Mouse (Mus musculus): Measurements from ENCODE around the gene Ptprcap. TPM values are rescaled to one million over a fixed set of nuclear protein-coding genes. Genes with fewer than 3 reads are reported as not detected.

Ptprcap gene
- polyA plus RNA-seq, 1 experiment: not detected

DNA sequence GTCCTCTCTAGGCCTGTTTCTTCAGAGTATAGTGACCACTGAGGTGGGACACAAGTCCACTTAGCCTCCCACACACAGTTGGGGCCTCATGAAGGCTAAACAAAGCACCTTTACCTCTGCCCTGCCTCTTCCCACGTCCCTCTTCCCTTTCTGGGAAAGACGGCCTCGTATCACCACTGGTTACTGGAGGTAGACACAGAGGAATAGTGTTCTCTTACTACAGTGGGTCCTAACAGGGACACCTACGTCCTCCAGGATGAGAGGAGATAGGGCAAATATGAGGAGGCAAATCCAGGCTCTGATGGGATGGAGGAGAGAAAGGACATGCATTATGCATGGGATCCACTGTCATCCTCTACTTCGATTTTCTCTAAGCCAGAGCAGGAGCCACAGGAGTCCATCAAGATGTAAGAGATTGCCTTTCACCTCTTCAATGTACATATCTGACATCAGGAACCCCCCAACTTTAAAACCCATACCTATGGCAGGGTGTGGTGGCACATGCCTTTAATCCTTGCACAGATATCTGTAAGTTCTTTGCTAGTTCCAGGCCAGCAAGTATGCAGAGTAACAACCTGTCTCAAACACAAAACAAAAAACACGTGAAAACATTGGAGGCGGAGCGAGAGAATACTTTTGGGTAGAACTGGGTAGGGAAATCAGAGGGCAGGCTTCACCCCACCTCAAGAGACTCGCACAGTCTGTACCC, 5.5 kb upstream of the Ptprcap start:
- no peaks in the 10 kb centered on the region for H3K9me3 ChIP-seq (replicated peaks; ENCODE audit: control insufficient read depth, insufficient read depth, low read length, poor library complexity, severe bottlenecking)
- H3K27me3 ChIP-seq (ENCODE audit: control insufficient read depth, insufficient read depth, low read length, poor library complexity, severe bottlenecking): no peaks in the 10 kb centered on the region
- no peak overlapping the region for H3K27ac ChIP-seq (ENCODE audit: insufficient read depth, low read length)
- no peak overlapping the region for H3K4me3 ChIP-seq (ENCODE audit: low read depth, low read length)
- TF ChIP-seq POLR2A (IDR thresholded peaks at IDR 0.05; ENCODE audit: insufficient read depth, low read length) (no peak), CTCF (IDR thresholded peaks at IDR 0.05; ENCODE audit: low read depth, low read length) (no peak), EP300 (IDR thresholded peaks at IDR 0.05; ENCODE audit: insufficient read depth, low read depth, low read length) (no peak)
- H3K9ac ChIP-seq (ENCODE audit: low read depth, poor library complexity, severe bottlenecking): no peak overlapping the region
- H3K36me3 ChIP-seq (ENCODE audit: control insufficient read depth, insufficient read depth, low read length, poor library complexity, severe bottlenecking): 0 out of 2 replicates have a peak, but pooled peaks cover 2% of the 10 kb centered on the region
- peaks cover 2% of the 10 kb centered on the region for H3K4me1 ChIP-seq (ENCODE audit: control insufficient read depth, insufficient read depth, low read length)

DNA sequence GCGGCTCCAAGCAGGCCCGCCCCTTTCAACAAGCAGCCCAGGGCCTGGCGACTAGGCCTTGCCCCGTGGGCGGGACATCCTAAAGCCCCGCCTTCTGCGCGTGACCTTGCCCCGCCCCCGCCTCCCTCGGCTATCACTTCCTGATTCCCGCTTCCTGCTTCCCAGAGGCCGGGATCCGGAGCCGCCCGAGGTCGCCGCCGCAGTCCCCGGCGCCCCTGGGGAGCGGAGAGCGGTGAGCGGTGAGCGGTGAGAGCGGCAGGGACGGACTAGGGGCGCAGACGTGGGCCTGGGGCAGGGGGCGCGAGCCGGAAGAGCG, 5.0 kb upstream of the Ptprcap start, which contains the start of gene Coro1b:
TSS of gene Coro1b (plus strand) at position 129 of the 316 bp plus-strand sequence.
- 0 out of 2 replicates have a peak, but pooled peaks cover 2% of the 10 kb centered on the region for H3K36me3 ChIP-seq (ENCODE audit: control insufficient read depth, insufficient read depth, low read length, poor library complexity, severe bottlenecking)
- H3K9me3 ChIP-seq (replicated peaks; ENCODE audit: control insufficient read depth, insufficient read depth, low read length, poor library complexity, severe bottlenecking): no peaks in the 10 kb centered on the region
- peak within 1 kb of the TSS; percentile 87 for H3K4me3 ChIP-seq (ENCODE audit: low read depth, low read length)
- TF ChIP-seq POLR2A (IDR thresholded peaks at IDR 0.05; ENCODE audit: insufficient read depth, low read length) (peak; percentile 16), CTCF (IDR thresholded peaks at IDR 0.05; ENCODE audit: low read depth, low read length) (no peak)
- peak within 1 kb of the TSS; percentile 78 for H3K9ac ChIP-seq (ENCODE audit: low read depth, poor library complexity, severe bottlenecking)
- no peaks in the 10 kb centered on the region for H3K27me3 ChIP-seq (ENCODE audit: control insufficient read depth, insufficient read depth, low read length, poor library complexity, severe bottlenecking)
- H3K27ac ChIP-seq (ENCODE audit: insufficient read depth, low read length): no peak within 1 kb of the TSS
- H3K4me1 ChIP-seq (ENCODE audit: control insufficient read depth, insufficient read depth, low read length): peaks cover 2% of the 10 kb centered on the region

DNA sequence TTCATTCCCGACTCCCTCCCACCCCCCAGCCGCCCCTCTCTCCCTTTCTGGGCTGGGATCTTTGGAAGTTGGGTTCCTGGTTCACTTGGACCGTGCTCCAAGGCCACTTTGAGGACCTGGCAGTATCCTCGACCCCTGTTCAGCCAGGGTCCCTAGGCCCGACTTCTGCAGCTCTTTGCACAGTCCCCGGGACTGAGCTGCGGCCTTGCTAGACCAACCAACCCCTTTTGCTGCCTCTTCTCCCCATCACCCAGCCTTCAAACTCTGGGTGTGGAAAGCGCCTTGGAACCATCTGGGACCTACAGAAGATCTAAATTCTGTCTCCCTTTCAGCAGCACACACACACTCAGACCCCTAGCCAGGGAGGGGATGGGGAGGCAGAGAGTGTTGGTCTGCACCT, 4.6 kb upstream of the Ptprcap start:
- no peak overlapping the region for H3K27ac ChIP-seq (ENCODE audit: insufficient read depth, low read length)
- peak overlapping the region; percentile 78 for H3K9ac ChIP-seq (ENCODE audit: low read depth, poor library complexity, severe bottlenecking)
- TF ChIP-seq EP300 (IDR thresholded peaks at IDR 0.05; ENCODE audit: insufficient read depth, low read depth, low read length) (no peak), POLR2A (IDR thresholded peaks at IDR 0.05; ENCODE audit: insufficient read depth, low read length) (no peak), CTCF (IDR thresholded peaks at IDR 0.05; ENCODE audit: low read depth, low read length) (no peak)
- peaks cover 2% of the 10 kb centered on the region for H3K4me1 ChIP-seq (ENCODE audit: control insufficient read depth, insufficient read depth, low read length)
- no peaks in the 10 kb centered on the region for H3K9me3 ChIP-seq (replicated peaks; ENCODE audit: control insufficient read depth, insufficient read depth, low read length, poor library complexity, severe bottlenecking)
- no peaks in the 10 kb centered on the region for H3K27me3 ChIP-seq (ENCODE audit: control insufficient read depth, insufficient read depth, low read length, poor library complexity, severe bottlenecking)
- H3K36me3 ChIP-seq (ENCODE audit: control insufficient read depth, insufficient read depth, low read length, poor library complexity, severe bottlenecking): 0 out of 2 replicates have a peak, but pooled peaks cover 2% of the 10 kb centered on the region
- peak overlapping the region; percentile 87 for H3K4me3 ChIP-seq (ENCODE audit: low read depth, low read length)

DNA sequence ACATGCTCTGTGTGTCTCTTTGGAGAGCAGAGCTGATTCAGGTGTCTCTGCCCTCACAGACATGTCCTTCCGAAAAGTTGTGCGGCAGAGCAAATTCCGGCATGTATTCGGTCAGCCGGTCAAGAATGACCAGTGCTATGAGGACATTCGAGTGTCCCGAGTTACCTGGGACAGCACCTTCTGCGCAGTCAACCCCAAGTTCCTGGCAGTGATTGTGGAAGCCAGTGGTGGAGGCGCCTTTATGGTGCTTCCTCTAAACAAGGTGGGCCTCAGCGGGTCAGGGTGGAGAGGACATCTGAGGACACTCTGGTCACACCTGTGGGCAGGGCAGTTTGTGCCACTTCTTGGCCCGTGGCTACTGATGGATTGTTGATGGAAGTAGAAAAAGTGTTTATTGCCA, 4.1 kb upstream of the Ptprcap start:
- peaks cover 2% of the 10 kb centered on the region for H3K4me1 ChIP-seq (ENCODE audit: control insufficient read depth, insufficient read depth, low read length)
- H3K27ac ChIP-seq (ENCODE audit: insufficient read depth, low read length): no peak overlapping the region
- 0 out of 2 replicates have a peak, but pooled peaks cover 2% of the 10 kb centered on the region for H3K36me3 ChIP-seq (ENCODE audit: control insufficient read depth, insufficient read depth, low read length, poor library complexity, severe bottlenecking)
- H3K9ac ChIP-seq (ENCODE audit: low read depth, poor library complexity, severe bottlenecking): peak overlapping the region; percentile 78
- no peak for TF ChIP-seq CTCF (IDR thresholded peaks at IDR 0.05; ENCODE audit: low read depth, low read length)
- no peak for TF ChIP-seq POLR2A (IDR thresholded peaks at IDR 0.05; ENCODE audit: insufficient read depth, low read length)
- no peak for TF ChIP-seq EP300 (IDR thresholded peaks at IDR 0.05; ENCODE audit: insufficient read depth, low read depth, low read length)
- no peaks in the 10 kb centered on the region for H3K27me3 ChIP-seq (ENCODE audit: control insufficient read depth, insufficient read depth, low read length, poor library complexity, severe bottlenecking)
- peak overlapping the region; percentile 87 for H3K4me3 ChIP-seq (ENCODE audit: low read depth, low read length)
- H3K9me3 ChIP-seq (replicated peaks; ENCODE audit: control insufficient read depth, insufficient read depth, low read length, poor library complexity, severe bottlenecking): no peaks in the 10 kb centered on the region

DNA sequence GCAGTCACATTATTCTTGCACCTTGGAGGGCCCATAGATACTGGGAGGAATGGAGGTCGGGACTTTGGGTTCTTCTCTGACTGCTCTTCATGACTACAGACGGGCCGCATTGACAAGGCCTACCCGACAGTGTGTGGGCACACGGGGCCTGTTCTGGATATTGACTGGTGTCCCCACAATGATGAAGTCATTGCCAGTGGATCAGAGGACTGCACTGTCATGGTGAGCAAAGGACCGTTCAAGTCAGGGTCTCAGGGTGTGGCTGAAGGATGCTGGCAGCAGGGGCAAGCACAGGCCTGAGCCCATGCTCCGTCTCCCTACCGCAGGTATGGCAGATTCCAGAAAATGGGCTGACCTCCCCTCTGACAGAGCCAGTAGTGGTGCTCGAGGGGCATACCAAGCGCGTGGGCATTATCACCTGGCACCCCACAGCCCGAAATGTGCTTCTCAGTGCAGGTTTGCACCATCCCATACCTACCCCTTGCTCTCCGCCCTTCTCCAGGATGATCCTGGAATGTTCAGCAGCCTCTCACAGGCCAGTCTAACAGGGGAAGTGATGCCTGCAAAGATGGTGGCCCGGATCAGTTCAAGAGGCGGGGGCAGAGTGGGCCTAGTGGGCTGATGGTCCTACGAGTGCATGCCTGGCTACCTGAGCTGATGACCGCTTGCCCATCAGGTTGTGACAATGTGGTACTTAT, 3.5 kb upstream of the Ptprcap start:
- H3K9me3 ChIP-seq (replicated peaks; ENCODE audit: control insufficient read depth, insufficient read depth, low read length, poor library complexity, severe bottlenecking): no peaks in the 10 kb centered on the region
- TF ChIP-seq CTCF (IDR thresholded peaks at IDR 0.05; ENCODE audit: low read depth, low read length) (no peak), EP300 (IDR thresholded peaks at IDR 0.05; ENCODE audit: insufficient read depth, low read depth, low read length) (no peak), POLR2A (IDR thresholded peaks at IDR 0.05; ENCODE audit: insufficient read depth, low read length) (no peak)
- no peak overlapping the region for H3K4me3 ChIP-seq (ENCODE audit: low read depth, low read length)
- H3K36me3 ChIP-seq (ENCODE audit: control insufficient read depth, insufficient read depth, low read length, poor library complexity, severe bottlenecking): 0 out of 2 replicates have a peak, but pooled peaks cover 2% of the 10 kb centered on the region
- H3K9ac ChIP-seq (ENCODE audit: low read depth, poor library complexity, severe bottlenecking): no peak overlapping the region
- H3K4me1 ChIP-seq (ENCODE audit: control insufficient read depth, insufficient read depth, low read length): peaks cover 2% of the 10 kb centered on the region
- no peaks in the 10 kb centered on the region for H3K27me3 ChIP-seq (ENCODE audit: control insufficient read depth, insufficient read depth, low read length, poor library complexity, severe bottlenecking)
- no peak overlapping the region for H3K27ac ChIP-seq (ENCODE audit: insufficient read depth, low read length)
